Mouse (Mus musculus) heart, postnatal 0 days (tissue): ENCODE data around the gene Olfr329-ps. TPM values are rescaled to one million over a fixed set of nuclear protein-coding genes. Genes with fewer than 3 reads are reported as not detected.

Experiments used
- ATAC-seq: fragments of 200-750 bp; cut with Nextera tagmentation; 2 replicates; pipeline ENCODE4 v1.8.0; 2017; ENCODE audit warnings: low read depth, moderate number of reproducible peaks, moderate library complexity; ENCODE audit not compliant: insufficient read depth
- DNase-seq: peaks from one replicate; pipeline ENCODE4 v3.0.0-alpha.2; 2016; ENCODE audit warnings: low spot score
- H3K27ac ChIP-seq: fragments of 300-500 bp; sonication (generic); 2 replicates; pipeline ENCODE4 v1.5.1; 2014; ENCODE audit warnings: low read depth, mild to moderate bottlenecking
- H3K27me3 ChIP-seq: fragments of 300-500 bp; sonication (generic); 2 replicates; pipeline ENCODE4 v1.6.1; 2014; ENCODE audit warnings: low read length, mixed read lengths; ENCODE audit not compliant: control insufficient read depth, insufficient read depth
- H3K36me3 ChIP-seq: fragments of 300-500 bp; sonication (generic); replicated peaks from 2 replicates; pipeline ENCODE4 v1.6.1; 2014; ENCODE audit warnings: low read length, mixed read lengths; ENCODE audit not compliant: control insufficient read depth, insufficient read depth
- H3K4me1 ChIP-seq: fragments of 300-500 bp; sonication (generic); 2 replicates; pipeline ENCODE4 v1.6.1; 2014; ENCODE audit warnings: antibody characterized with exemption; ENCODE audit not compliant: control insufficient read depth, insufficient read depth
- H3K4me2 ChIP-seq: fragments of 300-500 bp; sonication (generic); 2 replicates; pipeline ENCODE4 v1.6.1; 2014; ENCODE audit warnings: low read depth, mild to moderate bottlenecking, low read length, moderate library complexity
- H3K4me3 ChIP-seq: fragments of 300-500 bp; sonication (generic); 2 replicates; pipeline ENCODE4 v1.5.1; 2014; ENCODE audit warnings: low read depth, low read length
- H3K9ac ChIP-seq: fragments of 300-500 bp; sonication (generic); replicated peaks from 2 replicates; pipeline ENCODE4 v1.6.1; 2014; ENCODE audit warnings: low read depth, low read length, mixed read lengths
- H3K9me3 ChIP-seq: fragments of 300-500 bp; sonication (generic); replicated peaks from 2 replicates; pipeline ENCODE4 v1.6.1; 2016; ENCODE audit warnings: low read length; ENCODE audit not compliant: control insufficient read depth
- CTCF ChIP-seq: IDR thresholded peaks from 2 replicates; pipeline ENCODE4 v1.5.1; 2016; ENCODE audit warnings: antibody characterized with exemption, control low read depth, low read depth
- EP300 ChIP-seq: IDR thresholded peaks from 2 replicates; pipeline ENCODE4 v1.6.1; 2016; ENCODE audit warnings: antibody characterized with exemption, low read depth
- WGBS: fragments of 180-500 bp; shearing (Covaris S2); extraction: QIAGEN DNeasy Blood & Tissue Kit; methylation state at CpG from one replicate; pipeline ENCODE4 v1.1.7; 2014; 5-methylcytosine and 5-hydroxymethylcytosine counted together
- polyA plus RNA-seq: library from polyadenylated mRNA; unstranded; fragments of >200 nt; fragmentation: Nextera tagmentation; extraction: Ambion mirVana; gene quantifications from 2 replicates; pipeline ENCODE4 v1.2.1, GENCODE M21; 2015
- total RNA-seq: library from RNA; depleted of rRNA; stranded (reverse); fragments of >200 nt; gene quantifications from 2 replicates; pipeline ENCODE4 v1.2.3, GENCODE M21; 2014; ENCODE audit warnings: low replicate concordance; rRNA removed

The Olfr329-ps gene
- total and polyA plus RNA-seq, 2 experiments from 2014 or later = not detected

DNA sequence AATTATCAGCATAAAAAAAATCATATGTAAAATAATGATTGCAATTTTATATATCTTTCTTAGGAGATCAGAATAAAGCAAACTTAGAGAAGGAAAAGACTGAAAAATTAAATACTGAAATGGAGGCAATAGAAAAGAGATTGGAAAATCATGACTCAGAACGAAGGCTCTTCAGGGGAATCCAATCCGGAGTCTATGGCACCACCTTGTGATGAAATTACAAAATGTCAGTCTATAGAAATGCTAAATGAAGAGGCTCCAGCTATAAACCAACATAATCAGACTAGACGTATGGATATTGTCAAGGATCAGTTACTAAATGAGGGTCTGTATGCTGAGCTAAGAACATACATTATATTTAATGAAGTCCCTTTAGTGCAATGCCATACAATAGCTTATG, 46.9 kb downstream of the Olfr329-ps start:
- 51% methylated on average over 3 of the region's 3 CpGs for WGBS
- H3K9ac ChIP-seq = no peak overlapping the region
- DNase-seq (peak; percentile 13), ATAC-seq (no peak)
- no peak overlapping the region for H3K4me2 ChIP-seq
- TF ChIP-seq EP300 = no peak
- peak; percentile 43 for TF ChIP-seq CTCF
- H3K9me3 ChIP-seq = no peaks in the 10 kb centered on the region
- no peak overlapping the region for H3K4me3 ChIP-seq
- 0 out of 2 replicates have a peak, but pooled peaks cover 3% of the 10 kb centered on the region for H3K27me3 ChIP-seq
- no peaks in the 10 kb centered on the region for H3K4me1 ChIP-seq
- H3K36me3 ChIP-seq = no peaks in the 10 kb centered on the region
- no peak overlapping the region for H3K27ac ChIP-seq

DNA sequence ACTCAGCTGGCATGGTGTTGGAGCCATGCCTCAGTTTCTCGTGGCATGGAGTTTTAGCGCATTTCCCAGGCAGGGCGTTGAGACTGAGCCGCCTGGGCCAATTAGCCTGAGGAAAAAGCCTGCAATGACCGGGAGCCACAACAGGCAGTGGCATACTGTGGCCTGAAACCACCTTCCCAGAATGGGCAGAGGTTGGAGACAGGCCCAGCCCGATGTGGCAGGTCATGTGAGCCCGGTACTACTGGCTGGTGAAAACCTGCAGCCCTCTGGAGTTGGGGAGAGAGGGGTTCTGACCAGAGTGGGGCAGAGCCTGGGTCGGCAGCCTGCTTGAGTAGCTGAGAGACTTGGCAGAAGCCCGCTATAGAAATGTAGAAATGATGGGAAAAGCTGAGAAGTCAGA, 47.5 kb downstream of the Olfr329-ps start:
- Histone ChIP-seq H3K27ac (no peak overlapping the region), H3K4me3 (no peak overlapping the region), H3K9ac (no peak overlapping the region), H3K4me2 (no peak overlapping the region), H3K27me3 (0 out of 2 replicates have a peak, but pooled peaks cover 3% of the 10 kb centered on the region), H3K9me3 (no peaks in the 10 kb centered on the region), H3K4me1 (no peaks in the 10 kb centered on the region), H3K36me3 (no peaks in the 10 kb centered on the region)
- no peak for ATAC-seq
- DNase-seq = no peak
- TF ChIP-seq CTCF (no peak), EP300 (no peak)
- WGBS = 71% methylated on average over 9 of the region's 9 CpGs

DNA sequence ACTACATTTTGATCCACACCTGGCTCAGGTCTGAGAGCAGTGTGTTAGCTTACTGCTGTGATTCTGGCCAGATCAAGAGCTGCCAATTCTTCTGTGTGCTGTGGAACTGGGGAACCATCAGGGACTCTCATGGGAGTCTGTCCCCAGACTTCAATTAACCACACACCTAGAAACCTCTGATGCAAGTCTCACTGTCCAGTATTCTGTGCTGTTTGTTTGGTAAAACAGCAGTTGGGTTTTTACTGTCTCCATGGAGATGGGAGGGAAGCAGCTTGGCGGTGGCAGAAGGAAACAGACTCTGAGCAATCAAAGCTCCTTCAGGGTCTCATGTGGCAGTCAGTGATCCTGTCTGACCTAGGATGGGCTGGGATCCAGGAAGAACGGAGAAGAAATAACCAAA, 53.8 kb downstream of the Olfr329-ps start, which contains the start of gene Olfr332:
Gene Olfr332 (minus strand): TSS at position 101 of the 400 bp plus-strand sequence.
- H3K4me2 ChIP-seq = no peak within 1 kb of the TSS
- H3K4me1 ChIP-seq = no peaks in the 10 kb centered on the region
- no peaks in the 10 kb centered on the region for H3K36me3 ChIP-seq
- ATAC-seq = no peak
- H3K27ac ChIP-seq = no peak within 1 kb of the TSS
- no peaks in the 10 kb centered on the region for H3K9me3 ChIP-seq
- H3K27me3 ChIP-seq = no peaks in the 10 kb centered on the region
- WGBS = 63% methylated on average over 2 of the region's 2 CpGs
- H3K9ac ChIP-seq = no peak within 1 kb of the TSS
- no peak within 1 kb of the TSS for H3K4me3 ChIP-seq
- DNase-seq = no peak
- TF ChIP-seq EP300 (no peak), CTCF (no peak)

Other genes starting within 250 kb of the Olfr329-ps start
- 8.2 and 12.6 TPM in 2 replicates for gene Zfp692, start 239.4 kb downstream of the Olfr329-ps start, total RNA-seq
- 4.9 and 5.0 TPM in 2 replicates for gene Zfp692, start 239.4 kb downstream of the Olfr329-ps start, polyA plus RNA-seq
- gene Zfp672, start 216.1 kb downstream of the Olfr329-ps start, total RNA-seq = 31.4 and 62.4 TPM in 2 replicates
- 53.5 and 60.8 TPM in 2 replicates for gene Zfp672, start 216.1 kb downstream of the Olfr329-ps start, polyA plus RNA-seq
- 30.2 and 42.9 TPM in 2 replicates for gene Sh3bp5l, start 215.7 kb downstream of the Olfr329-ps start, total RNA-seq
- gene Sh3bp5l, start 215.7 kb downstream of the Olfr329-ps start, polyA plus RNA-seq = 28.2 and 29.5 TPM in 2 replicates
- gene Lypd8, start 167.4 kb downstream of the Olfr329-ps start, total RNA-seq = not detected in 2 replicates
- 0.12 TPM in 1 of 2 replicates, not detected in the other for gene Lypd8, start 167.4 kb downstream of the Olfr329-ps start, polyA plus RNA-seq
- not detected in 2 replicates for gene 1810065E05Rik, start 125.3 kb downstream of the Olfr329-ps start, total RNA-seq
- gene 1810065E05Rik, start 125.3 kb downstream of the Olfr329-ps start, polyA plus RNA-seq = not detected in 2 replicates
- not detected in 2 replicates for gene Gm12253, start 113.9 kb downstream of the Olfr329-ps start, total RNA-seq
- not detected in 2 replicates for gene Gm12253, start 113.9 kb downstream of the Olfr329-ps start, polyA plus RNA-seq
- gene Lypd9, start 93.5 kb downstream of the Olfr329-ps start, total RNA-seq = not detected in 2 replicates
- gene Lypd9, start 93.5 kb downstream of the Olfr329-ps start, polyA plus RNA-seq = not detected in 2 replicates
- not detected in 2 replicates for gene Olfr30, start 84.2 kb downstream of the Olfr329-ps start, total RNA-seq
- gene Olfr30, start 84.2 kb downstream of the Olfr329-ps start, polyA plus RNA-seq = not detected in 2 replicates
- not detected in 2 replicates for gene Olfr332, start 53.9 kb downstream of the Olfr329-ps start, total RNA-seq
- not detected in 2 replicates for gene Olfr332, start 53.9 kb downstream of the Olfr329-ps start, polyA plus RNA-seq
- not detected in 2 replicates for gene Olfr331, start 43.9 kb downstream of the Olfr329-ps start, total RNA-seq
- not detected in 2 replicates for gene Olfr331, start 43.9 kb downstream of the Olfr329-ps start, polyA plus RNA-seq
- not detected in 2 replicates for gene Olfr330, start 11.6 kb downstream of the Olfr329-ps start, total RNA-seq
- not detected in 2 replicates for gene Olfr330, start 11.6 kb downstream of the Olfr329-ps start, polyA plus RNA-seq
- gene Olfr328, start 9.2 kb upstream of the Olfr329-ps start, total RNA-seq = not detected in 2 replicates
- gene Olfr328, start 9.2 kb upstream of the Olfr329-ps start, polyA plus RNA-seq = not detected in 2 replicates
- not detected in 2 replicates for gene Olfr224, start 24.1 kb upstream of the Olfr329-ps start, total RNA-seq
- gene Olfr224, start 24.1 kb upstream of the Olfr329-ps start, polyA plus RNA-seq = not detected in 2 replicates
- gene Olfr325, start 31.3 kb upstream of the Olfr329-ps start, total RNA-seq = not detected in 2 replicates
- not detected in 2 replicates for gene Olfr325, start 31.3 kb upstream of the Olfr329-ps start, polyA plus RNA-seq
- not detected in 2 replicates for gene Olfr324, start 48.7 kb upstream of the Olfr329-ps start, total RNA-seq
- not detected in 2 replicates for gene Olfr324, start 48.7 kb upstream of the Olfr329-ps start, polyA plus RNA-seq
- not detected in 2 replicates for gene 2210407C18Rik, start 69.7 kb upstream of the Olfr329-ps start, total RNA-seq
- gene 2210407C18Rik, start 69.7 kb upstream of the Olfr329-ps start, polyA plus RNA-seq = not detected in 2 replicates
- not detected in 2 replicates for gene Olfr323, start 84.1 kb upstream of the Olfr329-ps start, total RNA-seq
- not detected in 2 replicates for gene Olfr323, start 84.1 kb upstream of the Olfr329-ps start, polyA plus RNA-seq
- not detected in 2 replicates for gene Trim58, start 94.0 kb upstream of the Olfr329-ps start, total RNA-seq
- gene Trim58, start 94.0 kb upstream of the Olfr329-ps start, polyA plus RNA-seq = 0.05 TPM in 1 of 2 replicates, not detected in the other
- gene Olfr322, start 112.4 kb upstream of the Olfr329-ps start, total RNA-seq = not detected in 2 replicates
- not detected in 2 replicates for gene Olfr322, start 112.4 kb upstream of the Olfr329-ps start, polyA plus RNA-seq
- not detected in 2 replicates for gene Olfr320, start 134.7 kb upstream of the Olfr329-ps start, total RNA-seq
- not detected in 2 replicates for gene Olfr320, start 134.7 kb upstream of the Olfr329-ps start, polyA plus RNA-seq
- gene Olfr319, start 152.7 kb upstream of the Olfr329-ps start, total RNA-seq = not detected in 2 replicates
- gene Olfr319, start 152.7 kb upstream of the Olfr329-ps start, polyA plus RNA-seq = not detected in 2 replicates
- gene Olfr318, start 177.6 kb upstream of the Olfr329-ps start, total RNA-seq = not detected in 2 replicates
- not detected in 2 replicates for gene Olfr318, start 177.6 kb upstream of the Olfr329-ps start, polyA plus RNA-seq
- gene Olfr317, start 192.8 kb upstream of the Olfr329-ps start, total RNA-seq = not detected in 2 replicates
- not detected in 2 replicates for gene Olfr317, start 192.8 kb upstream of the Olfr329-ps start, polyA plus RNA-seq
- not detected in 2 replicates for gene Olfr316, start 206.3 kb upstream of the Olfr329-ps start, total RNA-seq
- not detected in 2 replicates for gene Olfr316, start 206.3 kb upstream of the Olfr329-ps start, polyA plus RNA-seq
- not detected in 2 replicates for gene Olfr315, start 226.8 kb upstream of the Olfr329-ps start, total RNA-seq
- not detected in 2 replicates for gene Olfr315, start 226.8 kb upstream of the Olfr329-ps start, polyA plus RNA-seq
- not detected in 2 replicates for gene Olfr314, start 236.5 kb upstream of the Olfr329-ps start, total RNA-seq
- not detected in 2 replicates for gene Olfr314, start 236.5 kb upstream of the Olfr329-ps start, polyA plus RNA-seq